In genomic region chr11:19979338-19979737, GRCm38 (mm10) we compare ENCODE assay signal across 8 mouse cellular contexts. TPM values are rescaled to one million over a fixed set of nuclear protein-coding genes. Genes with fewer than 3 reads are reported as not detected.
DNase-seq lines count a peak whose midpoint lies in the region; ATAC-seq and TF ChIP-seq lines count a peak whose summit lies in the region.

No protein-coding gene starts in this region.

- no peaks in the 10 kb centered on the region for H3K9me3 ChIP-seq in neural tube, embryonic 13.5 days
- H3K9me3 ChIP-seq in hindbrain, embryonic 11.5 days (ENCODE audit: control insufficient read depth, low read length) = no peaks in the 10 kb centered on the region

- TF ChIP-seq CTCF in kidney, adult 2 months (conservative IDR thresholded peaks at IDR 0.05; ENCODE audit: insufficient read depth, insufficient read length, low read depth, low read length) = no peak

- H3K27ac ChIP-seq in kidney, adult 2 months (ENCODE audit: insufficient read depth, low read depth, low read length) = no peak overlapping the region
- H3K27ac ChIP-seq in neural tube, embryonic 13.5 days (replicated peaks) = 0 out of 2 replicates have a peak overlapping the region, but pooled peaks have one; percentile 23
- H3K27ac ChIP-seq in hindbrain, embryonic 11.5 days (ENCODE audit: low read depth, low read length) = no peak overlapping the region

- peak; percentile 97 for ATAC-seq in CD4-positive, CD25-positive, alpha-beta regulatory T cell, adult 4 months
- no peak for ATAC-seq in neural tube, embryonic 13.5 days (ENCODE audit: low read depth)
- ATAC-seq in hindbrain, embryonic 11.5 days (ENCODE audit: low FRiP score) = no peak

- peak; percentile 46 for DNase-seq in kidney, adult 2 months
- DNase-seq in kidney, postnatal 36 days = no peak
- peak; percentile 31 for DNase-seq in c-Kit-positive CD71-positive TER-119-positive erythroid progenitor cells, embryonic 14.5 days (ENCODE audit: low spot score)
- DNase-seq in left cerebral cortex, postnatal 14 days (ENCODE audit: low spot score in 2 of 2) = peak; percentile 39 to 61
- DNase-seq in spleen, postnatal 36 days (ENCODE audit: low spot score in 2 of 2) = no peak
- no peak for DNase-seq in hindbrain, embryonic 11.5 days (ENCODE audit: low spot score)

- intact Hi-C loops in left cerebral cortex, postnatal 14 days (cut with DNase I) = no loop called here

- no peaks in the 10 kb centered on the region for H3K27me3 ChIP-seq in kidney, adult 2 months (replicated peaks; ENCODE audit: control insufficient read depth, insufficient read depth, low read length)
- H3K27me3 ChIP-seq in neural tube, embryonic 13.5 days = no peaks in the 10 kb centered on the region
- no peaks in the 10 kb centered on the region for H3K27me3 ChIP-seq in hindbrain, embryonic 11.5 days (ENCODE audit: control insufficient read depth, insufficient read depth, low read length)

- 0 out of 2 replicates have a peak overlapping the region, but pooled peaks have one; percentile 11 for H3K4me2 ChIP-seq in neural tube, embryonic 13.5 days
- no peak overlapping the region for H3K4me2 ChIP-seq in hindbrain, embryonic 11.5 days (replicated peaks; ENCODE audit: low read depth, low read length)

- no peak overlapping the region for H3K4me3 ChIP-seq in kidney, adult 2 months (ENCODE audit: insufficient read depth, low read depth, low read length)
- no peak overlapping the region for H3K4me3 ChIP-seq in neural tube, embryonic 13.5 days
- H3K4me3 ChIP-seq in hindbrain, embryonic 11.5 days (ENCODE audit: low read depth, low read length) = no peak overlapping the region

- no peak overlapping the region for H3K9ac ChIP-seq in neural tube, embryonic 13.5 days
- no peak overlapping the region for H3K9ac ChIP-seq in hindbrain, embryonic 11.5 days (ENCODE audit: low read depth, low read length)

- peaks cover 24% of the 10 kb centered on the region for H3K4me1 ChIP-seq in kidney, adult 2 months (ENCODE audit: control insufficient read depth, insufficient read depth, low read length)
- peaks cover 26% of the 10 kb centered on the region for H3K4me1 ChIP-seq in neural tube, embryonic 13.5 days (replicated peaks)
- H3K4me1 ChIP-seq in hindbrain, embryonic 11.5 days (replicated peaks; ENCODE audit: control insufficient read depth, insufficient read depth, low read length) = no peaks in the 10 kb centered on the region; the same call in 1 of the 2 replicates

- no peaks in the 10 kb centered on the region for H3K36me3 ChIP-seq in kidney, adult 2 months (ENCODE audit: control insufficient read depth, insufficient read depth, low read length)
- no peaks in the 10 kb centered on the region for H3K36me3 ChIP-seq in neural tube, embryonic 13.5 days
- H3K36me3 ChIP-seq in hindbrain, embryonic 11.5 days (ENCODE audit: control insufficient read depth, insufficient read depth, low read length) = no peaks in the 10 kb centered on the region

- no peak for TF ChIP-seq POLR2A in kidney, adult 2 months (IDR thresholded peaks at IDR 0.05; ENCODE audit: low read depth, low read length)

- 31% methylated on average over 14 of the region's 14 CpGs for WGBS in kidney, adult 2 months
- 74% methylated on average over 14 of the region's 14 CpGs for WGBS in neural tube, embryonic 13.5 days
- WGBS in hindbrain, embryonic 11.5 days = 87% methylated on average over 14 of the region's 14 CpGs

RNA-seq across cellular contexts. Expression of gene Spred2, which starts 55.2 kb away (rescaled TPM):
- 20.0 and 21.2 TPM in 2 replicates for polyA plus RNA-seq in kidney, adult 2 months (2012; rRNA removed)
- 1 to 10 TPM; 2.8 to 4.4 TPM for polyA plus RNA-seq in CD4-positive, CD25-positive, alpha-beta regulatory T cell, adult 4 months (2017; shearing (Covaris generic))
- total RNA-seq in left cerebral cortex, postnatal 14 days (2021) = 10 to 100 TPM; 84.3 to 85.1 TPM
- 6.5 and 8.5 TPM in 2 replicates for polyA plus RNA-seq in neural tube, embryonic 13.5 days (2015; fragmentation: Nextera tagmentation; extraction: Ambion mirVana)
- 6.2 and 6.7 TPM in 2 replicates for polyA plus RNA-seq in hindbrain, embryonic 11.5 days (2014; fragmentation: Nextera tagmentation; extraction: Ambion mirVana)

Comparison
In these comparisons a context has a peak if more than half of its experiments do, and no peak if none do; other contexts are left out.
1. DNase-seq: peak in kidney, adult 2 months (single experiment), c-Kit-positive CD71-positive TER-119-positive erythroid progenitor cells, embryonic 14.5 days (single experiment) and left cerebral cortex, postnatal 14 days (2 of 2); none in kidney, postnatal 36 days (0 of 2), spleen, postnatal 36 days (0 of 2) and hindbrain, embryonic 11.5 days (single experiment).